Mouse (Mus musculus) A20 (cell line): ENCODE data around the gene Cux2.

Experiments used
- DNase-seq: peaks from one replicate; pipeline ENCODE4 v3.0.0-alpha.2; 2011; ENCODE audit warnings: low read depth, low spot score

The Cux2 gene

DNA sequence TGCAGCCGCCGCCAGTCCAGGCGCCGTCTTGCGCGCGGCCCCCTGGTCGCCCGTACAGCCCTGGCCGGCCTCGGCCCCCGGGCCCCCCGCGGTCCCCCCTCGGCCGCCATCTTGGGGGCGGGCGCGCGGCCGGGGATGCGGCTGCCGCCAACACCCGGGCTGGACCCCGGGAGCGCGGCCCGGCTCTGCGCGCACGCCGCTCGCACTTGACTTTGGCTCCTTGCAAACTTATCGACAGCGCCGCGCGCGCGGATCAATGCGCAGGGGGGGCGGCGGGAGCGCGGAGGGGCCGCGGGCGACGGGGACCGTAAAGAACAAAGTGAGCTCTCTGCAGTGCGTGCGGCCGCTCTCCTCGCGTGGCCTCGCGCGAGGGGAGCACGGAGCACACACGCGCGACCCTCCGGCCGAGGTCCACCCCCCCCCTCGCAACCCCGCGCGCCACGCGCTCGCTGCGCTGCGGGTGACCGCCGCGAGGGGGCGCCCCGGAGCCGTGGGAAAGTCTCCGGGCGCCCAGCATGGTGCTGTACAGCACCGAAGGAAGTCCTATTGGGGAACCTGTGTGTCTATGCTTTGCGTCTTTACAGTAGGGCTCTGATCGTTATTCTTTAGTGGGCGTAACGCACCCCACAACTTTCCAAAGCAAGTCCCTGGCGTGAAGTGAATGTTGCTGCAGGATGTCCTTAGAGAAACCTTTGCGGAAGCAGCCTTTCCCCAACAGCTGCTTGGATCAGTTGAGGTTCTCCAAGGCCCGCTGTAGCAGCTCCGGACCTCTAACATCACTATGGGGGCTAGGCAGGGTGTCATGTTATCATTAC, at the start of gene Cux2:
Gene Cux2, minus strand, starts transcription at position 86 of the 815 bp plus-strand sequence.
- DNase-seq = peak; percentile 77

DNA sequence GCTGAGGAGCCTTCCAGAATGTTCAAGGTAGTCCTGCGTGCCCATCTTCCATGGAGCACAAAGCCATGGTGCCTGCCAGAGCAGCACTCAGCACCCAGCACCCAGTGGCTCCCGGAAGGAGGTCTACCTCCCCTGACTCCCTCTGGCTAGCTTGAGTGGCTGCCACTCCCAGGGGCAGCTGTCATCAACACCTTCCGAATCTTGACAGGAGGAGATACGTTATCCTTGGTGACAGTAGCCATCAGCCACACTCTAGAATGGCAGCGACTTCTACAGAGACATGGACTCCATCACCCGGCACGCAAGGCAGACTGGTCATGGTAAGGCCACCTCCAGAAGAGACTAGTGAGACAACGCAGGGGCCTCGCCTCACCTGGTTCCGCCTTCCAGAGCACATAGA, 44.5 kb upstream of the Cux2 start:
- DNase-seq = no peak

DNA sequence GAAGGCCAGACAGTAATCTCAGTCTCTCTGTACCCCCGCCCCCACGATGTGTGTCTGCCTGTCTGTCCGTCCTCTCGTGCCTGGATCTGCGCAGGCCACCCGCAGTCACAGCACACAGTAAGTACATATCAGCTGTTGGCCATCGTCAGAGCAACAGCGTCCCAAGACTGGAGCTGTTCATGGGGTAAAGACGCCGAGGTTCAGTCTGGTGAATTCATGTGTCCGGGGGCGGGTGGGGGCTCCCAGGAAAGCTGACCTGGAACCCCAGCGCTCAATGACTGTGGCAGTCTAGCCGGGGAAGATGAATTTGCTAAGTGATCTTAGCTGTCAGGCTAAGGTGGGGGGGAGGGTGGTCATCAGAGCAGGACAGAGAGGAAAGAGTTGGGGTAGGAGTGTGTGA, 43.8 kb upstream of the Cux2 start:
- DNase-seq = no peak

DNA sequence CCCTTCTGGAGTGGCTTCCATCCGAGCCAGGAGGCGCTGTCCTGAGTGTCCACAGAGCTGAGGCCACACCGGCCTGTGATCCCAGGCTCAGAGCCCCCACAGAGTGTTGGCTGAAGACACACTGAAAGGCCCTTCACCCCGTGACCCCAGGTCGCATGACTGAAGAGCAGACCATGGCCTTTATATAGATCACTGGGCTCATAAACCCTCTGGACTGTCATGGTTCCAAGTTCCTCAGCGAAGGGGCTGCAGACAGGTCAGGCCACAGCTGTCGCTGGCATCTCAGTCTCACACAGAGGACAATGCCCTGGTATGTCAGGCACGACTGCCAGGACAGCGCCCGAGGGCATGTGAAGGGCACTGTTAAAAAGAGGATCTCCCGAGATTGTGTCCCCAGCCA, 42.9 kb upstream of the Cux2 start:
- no peak for DNase-seq

DNA sequence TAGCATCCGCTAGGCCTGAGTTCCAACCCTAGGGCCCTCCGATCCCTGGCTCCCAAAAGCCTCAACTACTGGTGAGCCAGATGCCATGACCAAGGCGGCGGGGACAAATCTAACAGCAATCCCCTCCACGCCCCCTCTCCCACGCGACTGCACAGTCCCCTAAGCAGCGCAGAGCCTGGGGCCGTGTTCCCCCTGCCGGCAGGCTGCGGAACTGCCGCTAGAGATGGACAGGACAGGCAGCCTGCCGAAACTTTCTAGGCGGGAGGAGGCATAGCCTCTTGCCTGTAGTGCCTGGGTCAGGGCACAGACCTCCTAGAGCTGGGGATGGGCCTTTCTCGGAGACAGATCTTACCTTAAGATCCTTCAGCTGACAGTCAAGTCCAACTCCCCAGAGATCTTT, 41.2 kb upstream of the Cux2 start:
- peak; percentile 72 for DNase-seq

DNA sequence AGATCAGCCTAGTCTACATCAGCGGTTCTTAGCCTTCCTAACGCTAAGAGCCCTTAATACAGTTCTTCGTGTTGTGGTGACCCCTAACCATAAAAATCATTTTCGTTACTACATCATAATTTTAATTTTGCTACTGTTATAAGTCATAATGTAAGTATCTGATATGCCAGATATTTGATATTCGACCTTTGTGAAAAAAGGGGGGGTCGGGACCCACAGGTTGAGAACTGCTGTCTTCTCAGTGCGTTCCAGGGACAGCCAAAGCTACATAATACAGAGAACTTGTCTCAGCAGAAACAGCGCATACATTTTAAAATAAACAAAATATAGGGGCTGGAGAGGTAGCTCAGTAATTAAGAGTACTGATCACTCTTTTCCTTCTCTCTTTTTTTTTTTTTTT, 39.8 kb upstream of the Cux2 start:
- no peak for DNase-seq

DNA sequence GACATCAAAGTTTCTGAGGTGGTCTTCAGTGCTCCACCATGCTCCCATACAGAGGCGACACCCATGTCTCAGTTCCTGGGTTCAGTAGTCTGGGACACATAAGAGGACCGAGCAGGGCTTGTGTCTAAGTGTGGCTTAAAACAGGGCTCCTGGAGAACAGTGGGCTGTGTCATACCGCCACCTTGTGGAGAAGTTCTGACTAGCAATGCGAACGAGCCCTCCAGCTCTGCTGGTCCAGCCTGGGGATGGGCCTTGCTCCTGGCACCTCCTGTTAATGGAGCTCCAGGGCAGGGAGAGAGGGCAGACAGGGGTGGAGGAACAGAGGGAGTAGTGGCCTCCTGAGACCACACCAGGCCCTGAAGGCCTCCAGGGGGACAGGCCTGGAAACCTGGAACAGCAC, 39.0 kb upstream of the Cux2 start:
- peak; percentile 82 for DNase-seq

DNA sequence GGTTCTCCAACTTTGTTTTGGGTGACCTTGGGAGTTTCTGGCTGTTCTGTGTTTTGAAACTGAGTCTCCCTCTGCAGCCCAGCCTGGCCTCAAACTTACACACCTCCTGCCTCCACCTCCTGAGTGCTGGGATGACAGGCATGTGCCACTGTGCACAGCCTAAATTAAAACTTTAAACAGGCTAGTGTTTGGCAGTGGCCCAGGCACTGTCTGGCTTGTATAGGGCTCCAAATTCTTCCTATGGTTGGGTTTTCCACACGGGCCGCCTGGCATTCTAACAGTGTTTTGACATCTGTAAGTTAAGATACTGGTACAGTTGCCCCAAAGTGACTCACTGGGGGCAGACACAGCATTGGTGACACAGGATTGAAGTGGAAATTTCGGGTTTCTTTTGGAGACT, 36.2 kb upstream of the Cux2 start:
- DNase-seq = no peak

DNA sequence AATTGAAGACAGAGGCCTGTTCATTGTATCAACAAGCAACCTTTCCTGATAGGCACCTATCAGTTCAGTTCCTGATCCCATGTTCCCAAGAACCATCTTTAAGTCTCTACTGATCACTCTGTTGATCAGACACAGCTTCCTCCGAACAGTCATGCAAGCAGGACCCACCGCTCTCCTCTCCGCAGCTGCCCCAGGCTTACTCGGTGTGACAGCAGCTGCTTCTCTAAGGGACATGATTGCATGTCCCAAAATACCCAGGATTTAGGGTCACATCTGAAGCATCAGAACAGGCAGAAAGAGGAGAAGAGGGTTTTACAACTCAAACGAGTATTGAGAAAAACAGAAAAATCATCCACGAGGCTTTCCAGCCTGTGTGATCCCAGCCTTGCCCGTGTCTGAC, 35.4 kb upstream of the Cux2 start:
- DNase-seq = no peak

DNA sequence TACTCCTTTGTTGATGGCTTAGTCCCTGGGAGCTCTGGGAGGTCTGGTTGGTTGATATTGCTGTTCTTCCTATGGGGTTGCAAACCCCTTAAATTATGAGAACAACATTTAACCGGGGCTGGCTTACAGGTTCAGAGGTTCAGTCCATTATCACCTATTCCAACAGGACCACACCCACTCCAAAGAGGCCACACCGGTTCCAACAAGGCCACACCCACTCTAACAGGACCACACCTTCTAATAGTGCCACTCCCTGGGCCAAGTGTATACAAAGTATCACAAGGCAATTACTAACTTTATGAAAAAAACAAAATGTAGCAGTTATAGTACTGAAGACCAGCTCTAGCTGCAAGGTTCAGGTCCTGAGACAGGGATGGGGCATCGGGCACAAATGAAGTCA, 34.6 kb upstream of the Cux2 start:
- no peak for DNase-seq

DNA sequence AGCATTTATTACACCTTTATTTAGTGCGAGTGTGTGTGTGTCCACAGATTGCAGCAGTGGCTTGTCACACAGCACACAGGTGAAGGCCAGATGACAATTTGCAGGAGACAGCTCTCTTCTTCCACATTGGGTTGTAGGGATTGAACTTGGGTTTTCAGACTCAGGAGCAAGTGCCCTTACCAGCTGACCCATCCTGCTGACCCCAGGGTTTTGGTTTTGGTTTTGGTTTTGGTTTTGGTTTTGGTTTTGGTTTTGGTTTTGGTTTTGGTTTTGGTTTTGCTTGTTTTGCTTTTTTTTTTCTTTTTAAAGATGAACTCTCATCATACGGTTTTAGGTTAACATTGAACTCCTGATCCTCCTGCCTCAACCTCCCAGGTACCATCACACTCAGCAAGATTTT, 33.4 kb upstream of the Cux2 start:
- DNase-seq = no peak

DNA sequence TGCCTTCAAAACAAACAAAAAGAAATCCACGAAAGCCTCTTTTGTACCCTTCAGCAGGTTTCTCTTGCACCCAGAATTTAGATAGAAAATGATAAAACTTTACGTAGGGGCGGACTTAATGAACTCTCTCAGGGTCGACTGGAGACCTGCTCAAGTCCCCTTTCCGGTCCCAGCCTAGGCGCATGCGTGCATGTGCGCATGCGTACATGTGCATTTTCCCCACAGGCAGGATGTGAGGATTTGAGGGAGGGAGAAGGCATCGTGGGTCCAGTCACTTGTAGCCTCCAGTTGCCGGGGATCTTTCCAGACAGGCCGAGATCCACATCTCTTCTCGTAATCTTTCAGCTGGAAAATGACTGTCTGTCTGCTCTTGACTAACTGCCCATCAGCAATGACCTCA, 31.6 kb upstream of the Cux2 start:
- no peak for DNase-seq

DNA sequence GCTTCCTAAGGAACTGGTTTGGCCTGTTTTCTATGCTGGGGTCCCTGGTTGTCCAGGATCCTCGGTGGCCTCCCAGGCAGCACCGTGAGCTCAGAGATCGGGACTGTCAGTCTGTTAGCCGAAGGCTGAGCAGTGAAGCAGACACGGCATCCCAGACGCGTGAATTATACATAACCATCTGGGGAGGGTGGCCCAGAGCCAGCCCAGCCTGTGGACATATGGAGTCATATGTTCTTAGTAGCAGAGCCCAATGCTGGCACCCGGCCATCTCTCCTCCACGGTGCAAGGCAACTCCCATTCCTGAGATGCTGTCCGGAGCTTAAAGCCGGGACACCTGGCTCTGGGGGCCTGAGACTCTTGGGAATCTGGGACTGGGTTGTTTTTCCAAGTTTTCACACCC, 31.0 kb upstream of the Cux2 start:
- no peak for DNase-seq

DNA sequence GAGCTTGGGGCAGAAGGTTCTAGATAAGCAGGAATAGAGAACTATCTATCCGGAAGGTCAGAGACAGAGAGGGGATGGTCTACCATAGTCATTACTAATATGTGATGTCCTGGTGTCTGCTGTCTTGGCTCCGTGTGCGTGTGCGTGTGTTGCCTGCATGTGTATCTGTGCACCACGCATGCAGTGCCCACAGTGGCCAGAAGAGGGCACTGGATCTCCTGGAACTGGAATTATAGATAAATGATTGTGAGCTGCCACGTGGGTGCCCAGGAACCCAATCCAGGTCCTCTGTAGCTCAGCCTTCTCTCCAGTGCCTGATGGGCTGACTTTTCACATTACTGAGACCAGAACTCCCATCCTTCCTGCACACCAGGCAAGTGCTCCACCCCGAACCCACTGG, 29.9 kb upstream of the Cux2 start:
- peak; percentile 46 for DNase-seq

DNA sequence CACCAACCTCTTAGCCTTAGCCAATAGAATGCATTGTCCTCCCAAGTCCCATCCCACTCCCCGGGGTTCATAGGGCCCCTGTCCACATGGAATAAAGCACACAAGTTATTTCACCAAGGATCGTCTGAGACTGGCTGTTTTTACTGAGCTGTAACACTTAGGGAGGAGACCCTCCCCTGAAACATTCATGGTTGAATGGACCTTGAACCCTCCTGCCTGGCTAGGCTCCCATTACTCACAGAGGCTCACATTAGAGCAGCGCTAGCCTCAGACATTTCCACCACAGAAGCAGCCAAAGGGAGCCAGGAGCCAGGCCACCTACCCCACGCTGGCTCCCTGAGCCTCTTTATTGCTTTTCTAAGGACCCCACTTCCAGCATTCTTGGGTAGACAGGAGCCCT, 27.3 kb upstream of the Cux2 start:
- DNase-seq = no peak

DNA sequence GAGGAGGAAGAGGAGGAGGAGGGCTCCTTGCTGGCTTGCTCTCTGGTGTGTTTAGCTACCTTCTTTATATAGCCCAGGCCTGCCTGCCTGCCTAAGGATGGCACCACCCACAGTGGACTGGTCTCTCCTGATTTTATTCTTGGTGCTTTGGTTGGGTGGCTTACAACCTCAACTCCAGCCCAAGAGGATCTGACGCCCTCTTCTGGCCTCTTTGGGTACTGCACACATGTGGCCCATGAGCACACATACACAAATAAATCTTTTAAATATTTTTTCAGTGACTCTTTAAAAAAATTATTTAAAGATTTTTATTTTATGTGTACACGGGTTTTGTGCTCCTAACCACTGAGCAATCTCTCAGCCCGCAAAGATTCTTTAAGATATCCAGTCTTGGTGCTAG, 25.8 kb upstream of the Cux2 start:
- peak; percentile 29 for DNase-seq

DNA sequence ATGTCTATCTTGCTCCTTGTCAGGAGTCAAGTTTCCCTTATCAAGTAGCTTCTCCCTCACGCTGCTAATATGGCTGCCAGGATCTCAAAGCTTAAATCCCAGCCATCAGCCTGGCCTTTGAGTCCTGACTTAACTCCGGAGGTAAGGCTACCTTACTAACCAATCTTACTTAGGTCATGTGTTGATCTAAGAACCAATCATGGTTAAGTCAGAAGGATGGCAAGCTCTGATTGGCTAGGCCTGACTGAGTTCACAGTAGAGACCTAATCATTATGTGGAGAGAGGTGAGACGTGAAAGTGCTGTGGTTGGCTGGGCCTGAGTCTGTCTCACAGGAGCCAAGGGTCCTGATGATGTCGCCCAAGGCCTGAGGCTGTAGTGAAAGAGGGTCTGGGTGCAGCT, 22.1 kb upstream of the Cux2 start:
- DNase-seq = no peak

DNA sequence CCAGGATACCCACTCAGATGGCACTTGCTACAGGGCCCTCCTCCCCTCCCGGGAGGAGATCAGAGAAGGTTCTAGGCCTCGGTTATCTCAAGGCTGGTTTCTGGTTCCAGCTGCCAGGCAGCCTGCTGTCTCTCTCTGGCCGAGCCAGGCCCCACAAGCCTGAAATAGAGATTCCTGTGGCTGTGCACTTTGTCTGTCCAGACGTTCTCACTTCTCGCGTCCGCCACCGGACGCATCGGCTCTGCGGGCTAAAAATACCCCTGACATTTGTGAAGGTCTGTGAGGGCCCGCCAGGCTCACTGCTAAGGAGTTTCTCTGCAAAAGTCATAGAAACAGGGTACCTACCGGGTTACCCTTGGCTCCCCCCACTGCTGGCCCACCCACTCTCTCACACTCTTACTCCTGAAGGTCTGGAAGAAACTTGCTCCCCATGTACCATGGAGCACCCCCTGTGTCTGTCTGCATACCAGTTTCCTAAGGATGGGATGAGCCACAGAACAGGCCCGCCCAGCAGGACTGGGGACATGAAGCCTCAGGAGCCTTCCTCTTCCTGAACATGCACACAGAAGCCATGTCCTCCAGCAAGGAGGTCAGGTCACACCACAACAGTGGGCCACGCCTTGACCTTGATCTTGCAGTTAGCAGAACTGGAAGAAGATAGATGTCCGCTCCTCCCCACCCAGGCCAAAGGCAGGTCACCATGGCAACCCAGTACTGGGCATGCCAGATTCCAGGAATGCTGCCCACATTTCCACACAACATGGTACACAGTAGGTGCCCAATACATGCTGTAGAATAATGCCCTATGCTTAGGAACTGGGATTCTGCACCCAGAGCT, 21.3 kb upstream of the Cux2 start:
- DNase-seq = no peak

DNA sequence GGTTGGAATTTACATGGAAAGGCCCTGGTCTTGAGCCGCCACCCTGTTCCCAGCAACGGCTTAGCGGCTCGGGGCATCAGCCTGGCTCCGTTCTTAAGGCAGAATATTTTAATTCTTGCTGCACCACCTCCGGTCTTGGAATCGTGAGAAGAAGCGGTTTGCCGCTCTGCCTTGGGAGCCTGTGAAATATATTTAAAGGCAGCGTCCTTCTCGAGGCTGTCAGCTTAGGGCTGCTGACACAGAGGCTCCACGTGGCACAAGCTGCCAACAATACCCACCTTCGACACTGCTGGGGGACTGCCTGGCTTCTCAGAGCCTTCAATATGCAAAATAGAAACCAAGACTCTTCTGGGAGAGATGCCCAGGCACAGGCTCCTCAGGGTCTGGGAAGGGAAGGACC, 18.7 kb upstream of the Cux2 start:
- DNase-seq = no peak

DNA sequence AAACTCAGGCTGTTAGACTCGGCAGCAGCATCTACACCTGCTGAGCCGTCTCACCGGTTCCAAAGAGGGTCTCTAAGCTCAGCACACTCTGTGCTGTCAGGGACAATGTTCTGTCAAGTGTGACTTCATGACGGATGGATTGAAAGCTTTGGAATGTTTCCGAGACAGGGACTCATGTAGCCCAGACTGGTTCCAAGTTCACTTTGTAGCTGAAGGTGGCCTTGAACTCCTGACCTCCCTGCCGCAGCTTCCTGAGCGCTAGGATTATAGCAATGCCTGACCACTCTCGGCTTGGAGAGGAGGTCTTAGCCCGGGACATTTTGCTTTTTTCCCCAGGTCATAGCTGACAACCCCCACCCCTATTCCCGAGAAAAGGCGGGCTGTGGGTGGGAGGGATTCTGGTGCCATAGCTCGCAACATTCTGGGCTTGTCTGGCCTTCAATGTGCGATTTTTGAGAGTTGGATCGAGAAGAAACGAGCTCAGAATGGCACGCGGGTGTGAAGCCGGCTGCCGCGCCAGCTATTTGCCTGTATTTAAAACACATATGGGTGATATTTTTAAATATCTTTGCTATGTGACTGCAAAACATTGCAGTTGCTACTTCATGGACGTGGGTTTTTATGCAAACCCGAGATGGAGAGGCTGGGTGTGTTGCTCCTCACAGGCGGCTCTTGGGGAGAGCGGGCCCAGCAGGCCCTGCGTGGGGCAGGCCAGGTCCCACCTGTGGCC, 13.5 kb upstream of the Cux2 start:
- no peak for DNase-seq

DNA sequence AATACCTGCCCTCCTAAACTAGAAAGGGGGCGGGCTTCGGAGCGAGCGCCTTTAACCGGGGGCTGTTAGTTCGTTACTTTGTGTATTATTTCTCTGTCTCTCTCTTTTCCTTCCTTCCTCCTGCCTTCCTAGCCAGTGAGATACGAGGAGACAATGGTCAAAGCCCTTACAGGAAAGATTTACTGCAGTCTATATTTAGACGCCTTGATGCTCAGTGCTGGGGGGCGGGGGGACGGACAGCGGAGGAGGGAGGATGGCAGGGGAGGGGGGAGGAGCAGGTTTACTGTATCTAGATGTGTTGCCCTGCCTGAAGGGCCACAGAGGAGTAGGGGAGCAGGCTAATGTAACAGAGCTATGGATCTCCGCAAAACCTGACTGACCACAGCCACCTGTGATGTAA, 12.6 kb upstream of the Cux2 start:
- DNase-seq = no peak

DNA sequence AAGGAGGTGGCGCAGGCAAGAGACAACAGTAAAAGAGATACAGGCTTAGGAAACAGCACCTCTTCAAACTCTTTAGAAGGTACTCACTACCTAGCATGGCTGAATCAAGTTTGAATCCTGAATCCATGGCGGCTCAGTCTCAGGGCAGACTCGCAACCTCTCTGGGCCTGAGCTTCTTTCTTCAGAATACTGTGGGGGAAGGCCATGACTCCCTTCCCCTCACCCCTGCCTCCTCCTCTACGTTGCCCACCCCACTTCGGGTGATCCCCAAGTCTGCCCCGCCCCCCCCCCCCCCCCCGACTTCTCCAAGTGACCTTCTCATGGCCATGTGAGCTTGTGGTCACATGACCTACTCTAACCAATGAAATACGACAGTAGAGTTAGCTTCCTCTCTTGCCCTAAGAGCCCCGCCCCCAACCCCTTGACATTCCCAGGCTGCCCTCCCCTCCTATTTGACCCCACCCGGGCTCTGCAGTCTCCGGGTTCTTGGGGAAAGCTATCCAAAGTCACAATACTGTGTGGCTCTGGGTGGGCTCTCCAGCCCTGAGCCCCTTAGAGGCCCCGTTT, 10.9 kb upstream of the Cux2 start:
- peak; percentile 53 for DNase-seq
